Mouse (Mus musculus) bone marrow macrophage, adult 2 months (primary cell): ENCODE measurements around the gene Nptxr. TPM values are rescaled to one million over a fixed set of nuclear protein-coding genes. Genes with fewer than 3 reads are reported as not detected.
"Not testable (repeated sequence)": the region's sequence is repeated elsewhere in the genome, so short reads cannot be mapped to it uniquely, and the experiment has no call there.

Experiments
- H3K27ac ChIP-seq: 2 replicates; pipeline ENCODE4 v1.5.1; 2012; ENCODE audit warnings: low read depth, low read length; ENCODE audit not compliant: insufficient read depth
- H3K4me1 ChIP-seq: 2 replicates; pipeline ENCODE4 v1.6.1; 2012; ENCODE audit warnings: low read length; ENCODE audit not compliant: control insufficient read depth, insufficient read depth
- H3K4me3 ChIP-seq: 2 replicates; pipeline ENCODE4 v1.5.1; 2012; ENCODE audit warnings: mild to moderate bottlenecking, low read length, moderate library complexity; ENCODE audit not compliant: insufficient read depth
- CTCF ChIP-seq: IDR thresholded peaks from 2 replicates; pipeline ENCODE4 v1.5.1; 2012; ENCODE audit warnings: low read depth, mild to moderate bottlenecking, low read length, moderate library complexity
- POLR2A ChIP-seq: IDR thresholded peaks from 2 replicates; pipeline ENCODE4 v1.6.1; 2012; ENCODE audit warnings: mild to moderate bottlenecking, low read depth, low read length, borderline replicate concordance
- polyA plus RNA-seq: library from polyadenylated mRNA; stranded (reverse); fragments of >200 nt; gene quantifications from 2 replicates; pipeline ENCODE4 v1.2.4, GENCODE M21; 2012; ENCODE audit not compliant: missing spikeins, insufficient read depth, insufficient read length

The Nptxr gene
- polyA plus RNA-seq, 1 experiment: 4.5 TPM

GRCm38 (mm10) chr15:79823588-79824280 is 19.2 kb upstream of the Nptxr start:
- Histone ChIP-seq H3K4me3 (no peak overlapping the region), H3K4me1 (no peaks in the 10 kb centered on the region), H3K27ac (no peak overlapping the region)
- TF ChIP-seq CTCF (no peak), POLR2A (no peak)

GRCm38 (mm10) chr15:79822265-79823199 is 18.0 kb upstream of the Nptxr start:
- TF ChIP-seq CTCF (no peak), POLR2A (no peak)
- H3K4me3 ChIP-seq: no peak overlapping the region
- H3K4me1 ChIP-seq: no peaks in the 10 kb centered on the region
- no peak overlapping the region for H3K27ac ChIP-seq

GRCm38 (mm10) chr15:79818325-79818724 is 13.8 kb upstream of the Nptxr start:
- no peaks in the 10 kb centered on the region; the same call in 1 of the 2 replicates for H3K4me1 ChIP-seq
- TF ChIP-seq CTCF (no peak), POLR2A (no peak)
- no peak overlapping the region for H3K27ac ChIP-seq
- no peak overlapping the region for H3K4me3 ChIP-seq

GRCm38 (mm10) chr15:79813666-79814258 is 9.2 kb upstream of the Nptxr start:
- H3K4me3 ChIP-seq: no peak overlapping the region
- no peak for TF ChIP-seq POLR2A
- no peak for TF ChIP-seq CTCF
- no peak overlapping the region for H3K27ac ChIP-seq
- H3K4me1 ChIP-seq: no peaks in the 10 kb centered on the region; the same call in 1 of the 2 replicates

GRCm38 (mm10) chr15:79812840-79813239 is 8.3 kb upstream of the Nptxr start:
- H3K4me1 ChIP-seq, H3K4me3 ChIP-seq, H3K27ac ChIP-seq: not testable (repeated sequence)

GRCm38 (mm10) chr15:79810997-79811396 is 6.4 kb upstream of the Nptxr start:
- TF ChIP-seq CTCF: no peak
- TF ChIP-seq POLR2A: no peak
- H3K4me3 ChIP-seq: no peak overlapping the region
- no peak overlapping the region for H3K27ac ChIP-seq
- H3K4me1 ChIP-seq: no peaks in the 10 kb centered on the region; the same call in 1 of the 2 replicates

GRCm38 (mm10) chr15:79810061-79810460 is 5.5 kb upstream of the Nptxr start:
- TF ChIP-seq CTCF (no peak), POLR2A (no peak)
- no peak overlapping the region for H3K27ac ChIP-seq
- no peak overlapping the region for H3K4me3 ChIP-seq
- no peaks in the 10 kb centered on the region; the same call in 1 of the 2 replicates for H3K4me1 ChIP-seq

GRCm38 (mm10) chr15:79808658-79809057 is 4.1 kb upstream of the Nptxr start:
- H3K4me3 ChIP-seq: no peak overlapping the region
- no peaks in the 10 kb centered on the region; the same call in 1 of the 2 replicates for H3K4me1 ChIP-seq
- TF ChIP-seq POLR2A: no peak
- no peak for TF ChIP-seq CTCF
- no peak overlapping the region for H3K27ac ChIP-seq

- Histone ChIP-seq H3K4me1 (no peaks in the 10 kb centered on the region), H3K27ac (no peak overlapping the region), H3K4me3 (no peak overlapping the region)
- no peak for TF ChIP-seq POLR2A
- no peak for TF ChIP-seq CTCF
Measured at GRCm38 (mm10) chr15:79808114-79808513, 3.5 kb upstream of the Nptxr start.
